Mouse (Mus musculus) stomach, embryonic 14.5 days (tissue): Measurements from ENCODE around the gene Entpd4b. TPM values are rescaled to one million over a fixed set of nuclear protein-coding genes. Genes with fewer than 3 reads are reported as not detected.
"Not testable (repeated sequence)": the region's sequence is repeated elsewhere in the genome, so short reads cannot be mapped to it uniquely, and the experiment has no call there.

Source experiments
- ATAC-seq: fragments of 200-750 bp; cut with Nextera tagmentation; 2 replicates; pipeline ENCODE4 v1.8.0; 2017; ENCODE audit warnings: low read depth, moderate TSS enrichment; ENCODE audit not compliant: insufficient number of reproducible peaks, insufficient read depth, low FRiP score
- H3K27ac ChIP-seq: fragments of 300-500 bp; sonication (generic); 2 replicates; pipeline ENCODE4 v1.5.1; 2014; ENCODE audit warnings: mild to moderate bottlenecking, low read length, moderate library complexity, mixed read lengths
- H3K27me3 ChIP-seq: fragments of 300-500 bp; sonication (generic); 2 replicates; pipeline ENCODE4 v1.6.1; 2014; ENCODE audit warnings: low read length, control low read depth, mixed read lengths; ENCODE audit not compliant: control insufficient read depth, insufficient read depth
- H3K36me3 ChIP-seq: fragments of 300-500 bp; sonication (generic); 2 replicates; pipeline ENCODE4 v1.6.1; 2014; ENCODE audit warnings: mild to moderate bottlenecking, control low read depth, low read length, moderate library complexity, mixed read lengths; ENCODE audit not compliant: control insufficient read depth, insufficient read depth
- H3K4me1 ChIP-seq: fragments of 300-500 bp; sonication (generic); 2 replicates; pipeline ENCODE4 v1.6.1; 2014; ENCODE audit warnings: low read length, control low read depth, mixed read lengths; ENCODE audit not compliant: control insufficient read depth, insufficient read depth
- H3K4me2 ChIP-seq: fragments of 300-500 bp; sonication (generic); replicated peaks from 2 replicates; pipeline ENCODE4 v1.6.1; 2014; ENCODE audit warnings: low read depth, low read length, control low read depth
- H3K4me3 ChIP-seq: fragments of 300-500 bp; sonication (generic); 2 replicates; pipeline ENCODE4 v1.5.1; 2014; ENCODE audit warnings: low read depth, low read length, control low read depth
- H3K9ac ChIP-seq: fragments of 300-500 bp; sonication (generic); replicated peaks from 2 replicates; pipeline ENCODE4 v1.6.1; 2014; ENCODE audit warnings: low read depth, mild to moderate bottlenecking, control low read depth, low read length, moderate library complexity, mixed read lengths
- H3K9me3 ChIP-seq: fragments of 300-500 bp; sonication (generic); 2 replicates; pipeline ENCODE4 v1.6.1; 2016; ENCODE audit warnings: low read depth, low read length, control low read depth; ENCODE audit not compliant: control insufficient read depth
- WGBS: fragments of 180-500 bp; shearing (Covaris S2); extraction: QIAGEN DNeasy Blood & Tissue Kit; methylation state at CpG from one replicate; pipeline ENCODE4 v1.1.7; 2014; 5-methylcytosine and 5-hydroxymethylcytosine counted together
- polyA plus RNA-seq: library from polyadenylated mRNA; unstranded; fragments of >200 nt; fragmentation: Nextera tagmentation; extraction: Ambion mirVana; gene quantifications from 2 replicates; pipeline ENCODE4 v1.2.1, GENCODE M21; 2014

The Entpd4b gene
- polyA plus RNA-seq, 1 experiment from 2014 or later = 18.7 TPM

DNA sequence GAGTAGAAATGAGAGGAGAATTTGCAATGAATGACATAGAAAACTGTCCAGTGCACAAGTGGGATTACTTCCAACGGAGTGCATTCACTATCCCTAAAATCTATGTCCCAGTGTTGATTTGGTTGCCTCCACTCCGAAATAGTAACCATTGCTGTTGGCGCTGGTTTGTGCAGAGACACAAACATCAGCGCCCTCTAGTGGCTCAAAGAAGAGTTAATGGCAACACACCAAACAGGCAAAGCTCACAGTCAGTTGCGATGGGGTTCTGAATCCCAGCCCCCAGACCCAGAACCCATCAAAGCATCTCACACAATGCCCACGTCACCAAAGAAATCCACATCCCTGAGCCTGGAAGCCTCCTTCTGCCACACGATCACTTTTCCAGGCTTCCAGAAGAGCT is 11.2 kb upstream of the Entpd4b start:
- not testable (repeated sequence) for H3K4me3 ChIP-seq, H3K4me1 ChIP-seq, H3K27ac ChIP-seq, H3K4me2 ChIP-seq, ATAC-seq, H3K9me3 ChIP-seq, H3K9ac ChIP-seq, H3K36me3 ChIP-seq, H3K27me3 ChIP-seq
- no CpG with 5 or more reads among the region's 7 CpGs for WGBS

DNA sequence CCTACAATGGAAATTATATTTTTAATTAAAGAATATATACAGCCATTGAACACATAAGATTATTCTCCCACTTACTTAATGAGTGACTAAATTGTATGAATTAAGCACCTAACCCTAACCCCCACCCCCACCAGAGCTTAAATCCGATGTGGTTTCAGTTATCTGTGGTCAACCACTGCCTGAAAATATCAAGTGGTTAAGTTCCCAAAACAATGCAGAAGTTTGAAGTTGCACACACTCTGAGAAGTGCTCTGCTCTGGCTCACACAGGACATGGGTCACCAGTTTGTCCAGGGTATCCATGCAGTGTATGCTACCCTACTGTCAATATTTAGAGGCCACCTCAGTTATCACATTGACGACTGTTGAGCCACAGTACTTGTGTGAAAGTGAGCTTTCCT is 10.2 kb upstream of the Entpd4b start:
- not testable (repeated sequence) for H3K9ac ChIP-seq, ATAC-seq, H3K4me1 ChIP-seq, H3K27me3 ChIP-seq, H3K9me3 ChIP-seq, H3K4me2 ChIP-seq, H3K27ac ChIP-seq, H3K36me3 ChIP-seq, H3K4me3 ChIP-seq
- no CpG with 5 or more reads among the region's 2 CpGs for WGBS

- not testable (repeated sequence) for H3K4me3 ChIP-seq, H3K27ac ChIP-seq, ATAC-seq, H3K4me2 ChIP-seq, H3K9me3 ChIP-seq, H3K4me1 ChIP-seq, H3K9ac ChIP-seq, H3K27me3 ChIP-seq, H3K36me3 ChIP-seq
- WGBS = no CpG with 5 or more reads among the region's 4 CpGs
These were observed 7.9 kb upstream of the Entpd4b start for GRCm38 (mm10) chr14:69547310-69547709.

DNA sequence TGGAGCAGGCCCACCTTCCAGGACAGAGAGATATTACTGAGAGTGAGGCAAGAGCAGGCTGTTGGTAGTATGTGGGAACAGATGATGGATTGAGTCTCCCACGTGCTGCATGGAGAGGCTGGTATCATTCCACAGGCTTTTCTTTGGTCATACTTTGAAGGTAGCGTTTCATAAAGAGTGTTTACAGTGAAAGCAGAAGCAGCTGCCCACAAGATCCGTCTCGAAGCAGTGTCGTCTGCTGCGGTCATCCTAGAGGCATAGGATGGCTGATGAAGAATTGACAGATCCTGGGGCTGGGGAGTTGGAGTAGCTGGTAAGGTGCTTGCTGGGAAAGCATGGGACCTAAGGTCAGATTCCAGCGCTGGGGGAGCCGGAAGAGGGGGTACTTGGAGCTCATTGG is 1.6 kb downstream of the Entpd4b start:
- H3K36me3 ChIP-seq, ATAC-seq, H3K27me3 ChIP-seq, H3K9me3 ChIP-seq, H3K9ac ChIP-seq, H3K4me1 ChIP-seq, H3K4me3 ChIP-seq, H3K4me2 ChIP-seq, H3K27ac ChIP-seq: not testable (repeated sequence)
- WGBS = no CpG with 5 or more reads among the region's 8 CpGs

GRCm38 (mm10) chr14:69557550-69557949 is 2.3 kb downstream of the Entpd4b start:
- not testable (repeated sequence) for ATAC-seq, H3K4me3 ChIP-seq, H3K36me3 ChIP-seq, H3K27me3 ChIP-seq, H3K9me3 ChIP-seq, H3K27ac ChIP-seq, H3K4me2 ChIP-seq, H3K9ac ChIP-seq, H3K4me1 ChIP-seq
- WGBS = no CpG with 5 or more reads among the region's 14 CpGs

Other genes starting within 250 kb of the Entpd4b start
- gene Gm16867, start 52.1 kb upstream of the Entpd4b start, polyA plus RNA-seq = not detected in 2 replicates
- gene Gm27179, start 42.9 kb upstream of the Entpd4b start, polyA plus RNA-seq = not detected in 2 replicates